Mouse (Mus musculus) myocyte (in vitro differentiated cells): ENCODE measurements around the gene Tprg.

ENCODE experiments used
- CEBPB ChIP-seq: IDR thresholded peaks from 2 replicates; pipeline ENCODE4 v1.6.1; 2011; ENCODE audit warnings: mild to moderate bottlenecking, moderate library complexity; ENCODE audit not compliant: poor library complexity, insufficient read depth, severe bottlenecking
- MAX ChIP-seq: IDR thresholded peaks from one replicate; pipeline ENCODE4 v1.6.1; 2011; ENCODE audit warnings: low read depth, mild to moderate bottlenecking, control low read depth
- MYOG ChIP-seq, 3 experiments: IDR thresholded peaks; one replicate each; pipeline ENCODE4 v1.6.1; 2011; ENCODE audit warnings: control low read depth in 2 of 3, low read depth in 2 of 3, mild to moderate bottlenecking in 2 of 3; ENCODE audit not compliant: insufficient read length in 2 of 3, control insufficient read depth in 1 of 3, insufficient read depth in 1 of 3
- POLR2A ChIP-seq: IDR thresholded peaks from one replicate; pipeline ENCODE4 v1.6.1; 2011; ENCODE audit warnings: low read depth, mild to moderate bottlenecking, control low read depth, moderate library complexity; ENCODE audit not compliant: insufficient read length
- USF1 ChIP-seq: IDR thresholded peaks from one replicate; pipeline ENCODE4 v1.6.1; 2011; ENCODE audit warnings: low read depth, mild to moderate bottlenecking, control low read depth, moderate library complexity

DNA sequence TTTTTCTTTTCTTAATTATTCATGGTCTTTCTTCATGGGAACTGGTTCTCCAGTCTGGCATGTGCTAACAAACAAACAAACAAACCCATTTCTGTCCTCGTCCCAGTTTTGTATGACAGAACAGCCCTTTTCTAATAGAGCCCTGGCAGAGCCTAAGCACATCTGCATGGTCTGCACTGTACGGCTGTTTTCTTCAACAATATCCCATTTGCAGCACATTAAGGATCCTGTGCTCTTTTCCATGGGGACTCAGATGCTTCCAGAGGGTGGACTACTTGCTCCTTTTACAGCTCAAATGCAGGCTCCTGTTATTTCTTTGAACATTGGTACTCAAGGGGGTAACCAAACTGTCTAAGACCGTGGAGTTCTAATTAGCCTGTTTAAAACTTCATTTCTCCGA, 178.1 kb downstream of the Tprg start:
- TF ChIP-seq MYOG (IDR thresholded peaks at IDR 0.05; ENCODE audit: control insufficient read depth in 1 of 3, insufficient read depth in 1 of 3, insufficient read length in 2 of 3, low read depth in 2 of 3) (no peak), POLR2A (no peak), MAX (no peak), USF1 (no peak), CEBPB (no peak)
